Mouse (Mus musculus): ENCODE measurements around the gene Ndufb7. TPM values are rescaled to one million over a fixed set of nuclear protein-coding genes. Genes with fewer than 3 reads are reported as not detected.
"Not testable (repeated sequence)": the region's sequence is repeated elsewhere in the genome, so short reads cannot be mapped to it uniquely, and the experiment has no call there.

Gene Ndufb7
- polyA plus RNA-seq (2012; ENCODE audit: insufficient read depth, insufficient read length, low replicate concordance, missing spikeins) = not detected in 2 replicates

DNA sequence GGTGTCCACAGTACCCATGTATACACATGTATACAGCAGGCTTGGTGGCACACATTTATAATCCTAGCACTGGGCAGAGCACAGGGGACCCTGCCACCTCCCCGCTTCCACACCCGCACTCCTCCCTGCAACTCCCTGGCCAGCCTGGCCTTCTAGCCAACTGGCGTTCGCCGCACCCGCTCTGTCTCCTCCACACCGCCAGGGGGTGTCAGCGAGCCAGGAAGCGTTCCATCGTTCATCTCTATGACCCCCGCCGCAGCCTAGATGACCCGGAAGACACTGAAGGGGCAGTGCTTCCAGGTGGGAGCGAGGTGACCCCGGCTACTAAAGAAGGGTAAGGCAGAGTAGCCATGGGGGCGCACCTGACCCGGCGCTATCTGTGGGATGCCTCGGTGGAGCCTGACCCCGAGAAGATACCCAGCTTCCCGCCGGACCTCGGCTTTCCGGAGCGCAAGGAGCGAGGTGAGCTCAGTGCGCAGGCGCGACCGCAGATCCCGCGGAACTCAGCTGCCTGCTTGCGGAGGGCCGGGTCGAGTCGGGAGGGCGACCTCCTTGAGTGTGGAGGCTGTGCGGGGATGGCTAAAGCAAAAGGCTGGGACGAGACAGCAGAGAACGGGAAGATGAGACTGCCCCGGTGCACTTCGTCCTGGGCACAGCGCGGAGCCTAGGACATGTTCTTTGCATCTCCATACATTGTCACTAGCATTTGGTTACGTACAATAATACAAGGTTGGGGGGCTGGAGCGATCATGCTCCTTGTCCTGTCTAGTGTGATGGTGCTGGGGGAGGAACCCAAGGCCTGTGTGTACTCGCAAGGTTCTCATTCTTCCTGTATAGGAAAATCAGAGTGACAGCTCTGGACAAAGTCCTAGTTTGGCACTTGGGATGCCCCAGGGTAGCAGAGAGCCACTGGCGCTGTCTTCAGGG, at the start of gene Ndufb7:
Ndufb7 (plus strand) TSS at position 203 of the 927 bp plus-strand sequence.
- Histone ChIP-seq H3K4me3 (ENCODE audit: insufficient read depth, low read depth, low read length) (peak within 1 kb of the TSS; percentile 82), H3K4me1 (ENCODE audit: control insufficient read depth, insufficient read depth, low read length) (peaks cover 26% of the 10 kb centered on the region), H3K27ac (ENCODE audit: insufficient read depth, low read depth, low read length) (peak within 1 kb of the TSS; percentile 91)
- under 1% methylated on average over 48 of the region's 48 CpGs for WGBS
- TF ChIP-seq CTCF (IDR thresholded peaks at IDR 0.05; ENCODE audit: insufficient read depth, low read depth, low read length) (peak; percentile 91), POLR2A (IDR thresholded peaks at IDR 0.05; ENCODE audit: insufficient read depth, low read depth, low read length) (0 out of 2 replicates have a peak, but pooled peaks have one; percentile 37)

DNA sequence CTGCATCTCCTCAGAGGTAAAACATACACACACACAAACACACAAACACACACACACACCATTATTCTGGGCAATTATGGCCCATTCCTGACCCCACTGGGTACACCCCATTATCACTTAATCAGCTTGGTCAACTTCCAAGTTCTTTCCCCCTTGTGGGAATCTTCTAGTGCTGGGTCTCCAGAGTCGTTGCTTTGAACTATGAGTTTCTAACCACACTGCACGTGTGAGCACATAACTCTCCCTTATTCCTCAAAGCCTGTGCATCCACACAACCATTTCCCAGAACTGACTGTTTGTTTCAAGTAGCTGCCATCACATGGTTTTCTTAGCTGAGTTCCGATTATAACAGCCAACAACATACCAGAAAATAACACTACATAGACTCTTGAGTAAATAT, 46.0 kb upstream of the Ndufb7 start:
- TF ChIP-seq CTCF (IDR thresholded peaks at IDR 0.05; ENCODE audit: insufficient read depth, low read depth, low read length) (no peak), POLR2A (IDR thresholded peaks at IDR 0.05; ENCODE audit: insufficient read depth, low read depth, low read length) (no peak)
- no peaks in the 10 kb centered on the region for H3K4me1 ChIP-seq (ENCODE audit: control insufficient read depth, insufficient read depth, low read length)
- 69% methylated on average over 3 of the region's 3 CpGs for WGBS
- no peak overlapping the region for H3K27ac ChIP-seq (ENCODE audit: insufficient read depth, low read depth, low read length)
- no peak overlapping the region for H3K4me3 ChIP-seq (ENCODE audit: insufficient read depth, low read depth, low read length)

DNA sequence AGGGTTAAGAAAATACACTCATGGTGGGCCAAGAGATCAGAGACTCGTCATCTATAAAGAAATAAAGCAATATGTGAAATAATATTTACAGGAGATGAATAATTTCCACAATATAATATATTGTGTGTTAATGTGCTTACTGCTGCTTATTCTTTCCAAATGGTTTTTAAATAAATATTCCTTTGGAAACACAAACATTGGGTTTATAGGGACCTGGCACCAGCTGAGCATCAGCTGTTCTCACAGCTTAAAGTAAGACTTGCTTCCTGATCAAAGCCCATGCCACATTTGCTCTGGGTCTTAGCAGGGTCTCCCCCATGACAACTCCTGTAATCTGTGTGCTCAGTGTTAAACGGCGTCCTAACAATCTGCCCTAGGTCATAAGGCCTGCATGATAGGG, 45.6 kb upstream of the Ndufb7 start:
- not testable (repeated sequence) for H3K4me1 ChIP-seq (ENCODE audit: control insufficient read depth, insufficient read depth, low read length); H3K27ac ChIP-seq (ENCODE audit: insufficient read depth, low read depth, low read length); H3K4me3 ChIP-seq (ENCODE audit: insufficient read depth, low read depth, low read length)
- 79% methylated on average over 3 of the region's 3 CpGs for WGBS

DNA sequence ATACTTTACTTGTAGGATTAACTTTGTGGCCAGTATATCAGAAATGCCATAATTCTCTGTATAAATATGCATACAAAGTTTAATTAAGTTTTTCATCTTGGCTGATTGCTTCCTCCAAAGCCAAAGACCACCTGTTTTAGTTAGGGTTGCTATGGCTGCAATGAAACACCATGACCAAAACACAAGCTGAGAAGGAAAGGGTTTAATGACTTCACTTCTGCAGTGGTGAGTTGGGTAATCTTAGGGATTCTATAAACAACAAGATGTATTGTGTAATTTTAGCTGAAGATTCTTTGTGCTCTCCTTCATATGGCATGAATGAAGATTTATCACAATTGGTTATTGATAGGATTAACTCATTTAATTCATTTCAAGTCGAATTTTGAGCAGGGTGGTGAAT, 45.2 kb upstream of the Ndufb7 start:
- 17% methylated on average over 1 of the region's 1 CpGs for WGBS
- H3K4me1 ChIP-seq (ENCODE audit: control insufficient read depth, insufficient read depth, low read length) = no peaks in the 10 kb centered on the region
- TF ChIP-seq POLR2A (IDR thresholded peaks at IDR 0.05; ENCODE audit: insufficient read depth, low read depth, low read length) (no peak), CTCF (IDR thresholded peaks at IDR 0.05; ENCODE audit: insufficient read depth, low read depth, low read length) (no peak)
- H3K27ac ChIP-seq (ENCODE audit: insufficient read depth, low read depth, low read length) = no peak overlapping the region
- no peak overlapping the region for H3K4me3 ChIP-seq (ENCODE audit: insufficient read depth, low read depth, low read length)

DNA sequence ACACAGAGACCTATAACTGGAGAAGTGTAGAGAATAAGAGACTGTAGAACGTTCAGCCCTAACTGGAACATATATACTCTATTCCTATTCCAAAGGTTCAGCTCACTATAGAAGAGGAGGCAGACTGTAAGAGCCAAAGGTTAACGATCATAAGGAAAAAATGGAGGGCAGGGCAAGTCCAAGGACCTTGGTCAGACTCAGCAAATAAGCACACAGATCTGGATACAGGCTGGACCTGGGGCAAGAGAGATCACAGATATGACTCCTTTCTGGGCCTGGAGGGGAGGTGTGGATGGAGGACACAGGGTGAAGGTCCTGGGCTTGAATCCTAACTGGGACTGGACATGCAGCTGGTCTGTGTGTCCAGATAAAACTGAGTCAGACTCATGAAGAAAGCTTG, 31.7 kb upstream of the Ndufb7 start:
- TF ChIP-seq POLR2A (IDR thresholded peaks at IDR 0.05; ENCODE audit: insufficient read depth, low read depth, low read length) (no peak), CTCF (IDR thresholded peaks at IDR 0.05; ENCODE audit: insufficient read depth, low read depth, low read length) (no peak)
- Histone ChIP-seq H3K4me3 (ENCODE audit: insufficient read depth, low read depth, low read length) (no peak overlapping the region), H3K4me1 (ENCODE audit: control insufficient read depth, insufficient read depth, low read length) (no peaks in the 10 kb centered on the region), H3K27ac (ENCODE audit: insufficient read depth, low read depth, low read length) (no peak overlapping the region)
- 87% methylated on average over 2 of the region's 2 CpGs for WGBS

DNA sequence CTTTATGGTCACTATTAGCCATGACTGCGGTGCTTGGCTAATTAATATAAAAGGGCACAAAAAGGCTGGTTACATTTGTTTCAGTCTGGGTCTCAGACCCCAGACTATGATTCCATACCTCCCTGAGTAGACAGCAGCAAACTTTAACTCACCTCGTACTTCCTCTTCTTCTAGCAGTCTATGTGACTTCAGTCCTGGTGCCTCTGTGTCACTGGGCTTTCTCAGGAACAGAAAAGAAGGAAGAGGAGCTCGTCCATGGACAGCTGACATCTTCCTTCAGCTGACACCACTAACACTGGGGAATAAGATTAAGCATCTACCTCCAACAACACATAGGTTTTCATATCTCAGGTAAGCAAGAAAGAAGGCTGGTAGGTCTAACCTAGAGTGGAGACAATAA, 30.7 kb upstream of the Ndufb7 start, which contains the start of gene Olfr370:
Olfr370 (plus strand) TSS at position 45 of the 400 bp plus-strand sequence.
- H3K27ac ChIP-seq (ENCODE audit: insufficient read depth, low read depth, low read length) = no peak within 1 kb of the TSS
- H3K4me3 ChIP-seq (ENCODE audit: insufficient read depth, low read depth, low read length) = no peak within 1 kb of the TSS
- 61% methylated on average over 3 of the region's 3 CpGs for WGBS
- TF ChIP-seq POLR2A (IDR thresholded peaks at IDR 0.05; ENCODE audit: insufficient read depth, low read depth, low read length) = no peak
- TF ChIP-seq CTCF (IDR thresholded peaks at IDR 0.05; ENCODE audit: insufficient read depth, low read depth, low read length) = no peak
- H3K4me1 ChIP-seq (ENCODE audit: control insufficient read depth, insufficient read depth, low read length) = no peaks in the 10 kb centered on the region

DNA sequence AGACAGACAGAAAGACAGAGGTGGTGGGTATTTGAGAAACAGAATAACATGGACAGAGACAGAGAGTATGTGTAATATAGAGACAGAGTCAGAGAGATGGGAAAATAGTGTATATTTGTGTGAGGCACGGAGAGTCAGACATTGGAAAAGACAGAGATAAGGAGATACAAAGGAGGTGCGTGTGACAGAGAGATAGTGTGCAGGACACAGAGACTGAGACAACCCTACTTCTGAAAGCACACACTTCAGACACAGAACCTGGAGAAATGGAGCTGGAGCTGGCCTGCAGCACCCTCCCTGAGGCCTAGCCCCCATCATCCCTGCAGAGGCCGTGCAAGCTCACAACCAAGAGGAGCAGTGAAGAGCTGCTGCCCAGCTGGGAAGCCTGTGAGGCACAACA, 3.8 kb upstream of the Ndufb7 start:
- 84% methylated on average over 3 of the region's 3 CpGs for WGBS
- Histone ChIP-seq H3K4me3 (ENCODE audit: insufficient read depth, low read depth, low read length) (no peak overlapping the region), H3K27ac (ENCODE audit: insufficient read depth, low read depth, low read length) (no peak overlapping the region), H3K4me1 (ENCODE audit: control insufficient read depth, insufficient read depth, low read length) (0 out of 2 replicates have a peak, but pooled peaks cover 4% of the 10 kb centered on the region)
- TF ChIP-seq CTCF (IDR thresholded peaks at IDR 0.05; ENCODE audit: insufficient read depth, low read depth, low read length) (no peak), POLR2A (IDR thresholded peaks at IDR 0.05; ENCODE audit: insufficient read depth, low read depth, low read length) (no peak)

DNA sequence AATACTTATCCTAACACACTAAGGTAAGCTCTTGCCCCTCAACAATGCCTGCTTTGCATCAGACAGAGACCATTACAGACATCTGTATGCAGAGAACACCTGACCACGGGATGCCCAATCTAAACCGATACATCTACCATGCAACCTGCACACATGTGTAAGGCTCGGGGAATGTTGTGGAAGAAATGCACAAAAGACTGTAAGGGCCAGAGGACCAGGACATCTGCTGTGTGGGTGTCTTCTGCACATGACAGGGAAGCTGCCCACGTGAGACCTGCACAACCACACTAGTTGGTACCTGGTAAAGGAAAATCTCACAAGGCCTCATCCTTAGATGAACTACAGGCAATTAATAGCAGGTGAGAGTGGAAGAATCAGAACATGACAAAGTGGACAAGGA, 3.2 kb upstream of the Ndufb7 start:
- 79% methylated on average over 4 of the region's 4 CpGs for WGBS
- TF ChIP-seq POLR2A (IDR thresholded peaks at IDR 0.05; ENCODE audit: insufficient read depth, low read depth, low read length) (no peak), CTCF (IDR thresholded peaks at IDR 0.05; ENCODE audit: insufficient read depth, low read depth, low read length) (no peak)
- no peak overlapping the region for H3K27ac ChIP-seq (ENCODE audit: insufficient read depth, low read depth, low read length)

DNA sequence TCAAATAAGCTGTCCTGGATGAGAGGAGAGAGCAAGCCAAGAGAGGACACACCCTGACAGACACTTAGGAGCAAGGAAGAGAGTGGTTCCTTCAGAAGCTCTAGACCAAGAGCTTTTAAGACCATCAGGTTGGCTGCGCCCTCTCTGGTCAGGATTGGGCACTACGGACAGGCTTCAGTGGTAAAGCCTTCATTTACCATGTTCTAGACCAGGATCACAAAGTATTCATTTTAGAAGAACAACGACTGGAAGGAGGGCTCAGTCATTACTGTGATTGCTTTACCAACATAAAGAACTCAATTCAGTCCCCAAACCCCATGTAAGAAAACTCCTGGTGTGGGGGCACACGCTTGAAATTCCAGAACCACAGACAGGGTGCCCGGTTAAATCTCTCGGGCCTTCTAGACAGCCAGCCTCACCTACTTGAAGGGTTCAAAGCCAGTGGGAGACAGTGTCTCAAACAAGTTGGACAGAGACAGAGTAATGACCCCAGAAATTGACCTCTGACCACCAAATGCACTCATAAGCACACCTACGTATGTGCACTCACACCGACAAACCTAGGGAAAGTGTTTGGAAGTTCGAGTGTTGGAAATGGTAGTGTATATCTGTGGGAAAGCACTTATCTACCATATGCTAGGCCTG, 618 bp upstream of the Ndufb7 start:
- Histone ChIP-seq H3K27ac (ENCODE audit: insufficient read depth, low read depth, low read length) (no peak overlapping the region), H3K4me3 (ENCODE audit: insufficient read depth, low read depth, low read length) (no peak overlapping the region), H3K4me1 (ENCODE audit: control insufficient read depth, insufficient read depth, low read length) (peaks cover 22% of the 10 kb centered on the region)
- TF ChIP-seq CTCF (IDR thresholded peaks at IDR 0.05; ENCODE audit: insufficient read depth, low read depth, low read length) = no peak
- no peak for TF ChIP-seq POLR2A (IDR thresholded peaks at IDR 0.05; ENCODE audit: insufficient read depth, low read depth, low read length)
- 76% methylated on average over 9 of the region's 9 CpGs for WGBS

More for the DNA sequence above, 3.2 kb upstream of the Ndufb7 start:
- peaks cover 9% of the 10 kb centered on the region for H3K4me1 ChIP-seq (ENCODE audit: control insufficient read depth, insufficient read depth, low read length)
- no peak overlapping the region for H3K4me3 ChIP-seq (ENCODE audit: insufficient read depth, low read depth, low read length)
